Mouse (Mus musculus) cerebellum, adult 9-10 months (tissue): ENCODE measurements around the gene Dact3.

Source experiments
- DNase-seq: peaks from one replicate; pipeline ENCODE4 v3.0.0; 2022

Dact3 gene

GRCm38 (mm10) chr7:16894279-16894678 is 19.2 kb downstream of the Dact3 start:
- no peak for DNase-seq

DNA sequence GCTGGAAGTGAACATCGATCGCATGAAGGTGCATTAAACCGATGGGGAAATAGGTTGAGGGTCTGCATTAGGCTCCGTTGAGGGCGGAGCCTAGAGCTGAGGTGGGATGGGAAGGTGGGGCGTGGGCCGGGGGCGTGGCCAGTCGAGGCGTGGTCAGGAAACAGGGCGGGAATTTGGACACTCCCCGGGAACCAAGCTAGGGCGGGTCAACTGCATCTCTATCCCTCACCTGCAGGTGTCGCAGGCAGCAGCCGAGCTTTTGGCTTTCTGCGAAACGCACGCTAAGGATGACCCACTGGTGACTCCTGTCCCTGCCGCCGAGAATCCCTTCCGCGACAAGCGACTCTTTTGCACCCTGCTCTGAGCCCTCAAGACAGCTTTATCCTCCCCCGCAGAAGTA is 19.9 kb downstream of the Dact3 start:
- peak; percentile 89 for DNase-seq

DNA sequence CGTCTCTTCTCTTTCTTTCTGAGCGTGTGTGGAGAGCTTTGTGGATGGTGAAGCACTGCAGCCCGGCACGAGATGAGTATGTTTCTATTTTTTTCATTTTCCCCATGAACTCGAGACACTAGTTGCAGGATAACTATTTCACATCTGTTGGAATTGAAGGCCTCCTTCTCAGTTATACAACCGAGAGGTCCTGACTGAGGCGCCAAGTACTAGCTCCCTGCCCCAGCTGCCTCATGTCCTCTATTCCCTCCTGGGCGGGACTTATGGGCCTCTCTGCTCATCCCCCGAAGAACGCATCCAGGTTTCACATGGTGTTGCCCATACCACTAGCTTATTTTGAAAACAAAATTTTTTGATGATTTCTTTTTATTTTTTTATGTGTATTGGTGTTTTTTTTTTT is 20.4 kb downstream of the Dact3 start:
- DNase-seq: no peak

- DNase-seq: no peak
These were observed 25.4 kb downstream of the Dact3 start for GRCm38 (mm10) chr7:16900526-16900925.

DNA sequence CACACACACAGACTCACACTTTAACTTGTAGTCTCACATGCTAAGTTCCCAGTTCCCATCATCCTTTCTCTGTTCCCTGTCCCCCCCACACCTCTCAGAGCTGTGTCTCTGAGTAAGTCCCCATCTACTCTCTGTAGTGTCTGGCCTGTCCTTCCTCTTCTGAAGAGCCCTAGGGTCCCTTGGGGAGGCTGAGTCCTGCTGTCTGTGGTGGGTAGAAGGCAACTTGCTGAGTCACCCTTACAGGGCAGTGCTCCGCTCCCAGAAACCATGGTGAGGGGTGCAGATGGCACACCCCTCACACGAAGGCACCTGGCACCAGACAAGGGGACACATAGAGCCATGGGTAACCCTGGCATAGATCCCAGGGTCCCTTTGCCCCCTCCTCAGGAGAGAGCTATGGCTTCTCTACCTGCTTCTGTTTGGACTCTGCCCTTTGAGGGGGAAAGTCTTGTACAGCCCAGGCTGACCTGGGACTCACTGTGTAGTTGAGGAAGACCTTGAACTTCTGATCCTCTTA is 28.4 kb downstream of the Dact3 start:
- DNase-seq: no peak

- no peak for DNase-seq
These were observed 29.1 kb downstream of the Dact3 start for GRCm38 (mm10) chr7:16904120-16904675.

DNA sequence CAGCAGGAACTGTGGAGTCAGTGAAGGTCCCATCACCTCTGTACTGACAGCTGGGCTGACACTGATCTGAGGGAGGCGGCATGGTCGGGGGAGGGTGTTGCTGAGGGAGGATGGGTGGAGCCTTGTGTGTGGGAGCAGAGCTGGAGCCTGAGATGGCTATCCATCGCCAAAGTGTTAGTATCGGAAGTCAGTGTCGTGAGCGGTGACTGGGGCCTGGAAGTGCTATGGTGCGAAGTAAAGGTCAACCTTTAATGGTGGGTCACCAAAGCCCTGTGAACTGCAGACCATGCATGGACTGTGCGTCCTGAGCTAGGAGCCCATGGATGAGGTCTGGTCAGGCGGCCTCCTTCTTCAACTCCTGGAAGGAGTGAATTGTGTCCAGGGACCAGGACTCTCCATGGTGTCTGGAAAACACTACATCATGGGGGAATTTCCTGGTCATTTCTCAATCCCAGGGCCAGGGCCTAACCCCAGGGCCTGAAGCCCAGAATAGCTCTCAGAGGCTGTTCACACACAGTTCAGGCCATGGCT is 30.4 kb downstream of the Dact3 start:
- no peak for DNase-seq

- DNase-seq: no peak
These were observed 31.2 kb downstream of the Dact3 start, which contains the start of gene Ptgir for GRCm38 (mm10) chr7:16906281-16906680. Gene Ptgir (plus strand): TSS chr7:16906490.

GRCm38 (mm10) chr7:16906889-16907559 is 31.9 kb downstream of the Dact3 start:
- no peak for DNase-seq

DNA sequence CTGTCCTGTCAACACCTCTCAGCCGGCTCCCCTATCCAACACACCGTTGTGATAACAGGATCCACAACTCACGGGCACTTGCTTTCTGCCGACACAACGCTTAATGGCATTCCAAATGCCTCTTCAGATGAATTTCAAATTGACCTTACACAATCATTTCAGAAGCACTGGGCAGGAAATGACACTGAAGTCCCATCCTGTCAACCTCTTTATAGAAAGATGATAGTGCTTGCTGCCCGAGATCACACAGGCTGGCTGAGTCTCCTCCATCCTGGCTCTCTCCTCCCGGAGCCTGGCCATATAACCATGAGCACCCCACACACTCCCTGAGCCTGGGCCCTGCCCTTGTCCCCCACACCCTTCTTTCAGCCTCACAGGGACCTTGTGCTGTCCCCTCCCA is 32.7 kb downstream of the Dact3 start:
- no peak for DNase-seq

DNA sequence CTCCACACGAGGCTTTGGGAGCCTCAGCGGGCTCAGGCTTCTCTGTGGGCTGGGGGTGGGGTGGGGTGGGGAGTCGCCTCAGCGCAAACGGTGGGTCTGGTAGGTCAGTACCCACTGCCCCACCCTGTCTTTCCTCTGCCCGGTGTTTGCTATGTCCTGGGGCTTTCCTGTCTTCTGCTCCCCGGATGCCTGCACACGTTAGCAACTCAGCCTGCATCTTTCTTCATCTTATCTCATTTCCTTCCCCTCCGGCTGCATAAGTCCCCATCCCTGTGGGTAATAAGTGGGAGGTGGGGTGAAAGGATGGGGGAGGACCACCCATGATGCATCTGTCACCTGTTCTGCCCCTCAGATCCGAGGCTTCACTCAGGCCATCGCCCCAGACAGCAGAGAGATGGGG is 33.2 kb downstream of the Dact3 start:
- DNase-seq: no peak

DNA sequence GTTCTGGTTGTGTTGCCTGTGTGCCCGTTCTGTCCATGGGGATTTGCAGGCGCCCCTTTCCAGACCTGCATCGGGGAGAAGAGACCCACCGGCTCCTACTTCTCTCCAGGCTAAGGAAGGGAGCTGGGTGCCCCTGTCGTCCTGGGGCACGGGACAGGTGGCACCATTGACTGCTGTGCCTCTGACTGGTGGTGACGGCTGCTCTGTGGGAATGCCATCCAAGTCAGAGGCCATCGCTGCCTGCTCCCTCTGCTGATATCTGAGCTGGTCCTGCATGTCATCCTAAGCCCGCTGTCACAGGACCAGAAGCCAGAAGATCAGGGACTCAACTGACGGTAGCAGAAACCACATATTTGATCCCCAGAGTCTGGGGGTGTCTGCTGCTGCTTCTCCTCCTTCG is 33.7 kb downstream of the Dact3 start:
- DNase-seq: no peak

DNA sequence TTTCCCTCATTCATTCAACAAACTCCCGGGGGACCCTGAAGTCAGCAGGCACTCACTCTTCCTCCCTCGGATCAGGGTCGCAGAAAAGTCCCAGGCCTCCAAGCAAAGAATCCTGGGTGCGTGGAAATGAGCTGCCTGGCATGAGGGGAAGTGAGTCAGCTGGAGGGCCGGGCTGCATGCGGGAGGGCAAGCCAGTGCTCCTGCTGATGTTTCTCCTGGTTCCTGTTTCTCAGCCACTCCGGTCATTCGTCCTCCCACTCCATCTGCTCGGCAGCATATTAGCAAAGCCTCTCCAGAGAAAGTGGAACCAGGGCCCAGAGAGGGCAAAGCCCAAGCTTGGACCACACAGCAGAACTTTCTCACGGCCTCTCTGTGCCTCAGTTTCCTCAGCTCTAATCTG is 34.8 kb downstream of the Dact3 start:
- DNase-seq: no peak

DNA sequence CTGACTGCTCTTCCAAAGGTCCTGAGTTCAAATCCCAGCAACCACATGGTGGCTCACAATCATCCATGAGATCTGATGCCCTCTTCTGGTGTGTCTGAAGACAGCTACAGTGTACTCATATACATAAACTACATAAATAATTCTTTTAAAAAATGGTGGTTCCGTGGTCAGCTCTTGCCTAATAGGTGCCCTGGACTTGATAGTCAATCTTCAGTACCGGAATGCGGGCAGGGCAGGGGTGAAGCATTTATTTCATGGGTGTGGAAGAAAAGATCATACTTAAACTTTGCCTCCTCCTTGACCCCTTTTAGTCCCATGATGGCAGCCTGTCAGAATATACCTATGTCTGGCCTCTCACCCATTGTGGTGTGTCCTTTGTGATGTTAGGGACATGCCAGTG is 36.8 kb downstream of the Dact3 start:
- DNase-seq: no peak

GRCm38 (mm10) chr7:16912360-16912759 is 37.2 kb downstream of the Dact3 start:
- DNase-seq: no peak

GRCm38 (mm10) chr7:16913806-16914452 is 38.8 kb downstream of the Dact3 start:
- peak; percentile 83 for DNase-seq

DNA sequence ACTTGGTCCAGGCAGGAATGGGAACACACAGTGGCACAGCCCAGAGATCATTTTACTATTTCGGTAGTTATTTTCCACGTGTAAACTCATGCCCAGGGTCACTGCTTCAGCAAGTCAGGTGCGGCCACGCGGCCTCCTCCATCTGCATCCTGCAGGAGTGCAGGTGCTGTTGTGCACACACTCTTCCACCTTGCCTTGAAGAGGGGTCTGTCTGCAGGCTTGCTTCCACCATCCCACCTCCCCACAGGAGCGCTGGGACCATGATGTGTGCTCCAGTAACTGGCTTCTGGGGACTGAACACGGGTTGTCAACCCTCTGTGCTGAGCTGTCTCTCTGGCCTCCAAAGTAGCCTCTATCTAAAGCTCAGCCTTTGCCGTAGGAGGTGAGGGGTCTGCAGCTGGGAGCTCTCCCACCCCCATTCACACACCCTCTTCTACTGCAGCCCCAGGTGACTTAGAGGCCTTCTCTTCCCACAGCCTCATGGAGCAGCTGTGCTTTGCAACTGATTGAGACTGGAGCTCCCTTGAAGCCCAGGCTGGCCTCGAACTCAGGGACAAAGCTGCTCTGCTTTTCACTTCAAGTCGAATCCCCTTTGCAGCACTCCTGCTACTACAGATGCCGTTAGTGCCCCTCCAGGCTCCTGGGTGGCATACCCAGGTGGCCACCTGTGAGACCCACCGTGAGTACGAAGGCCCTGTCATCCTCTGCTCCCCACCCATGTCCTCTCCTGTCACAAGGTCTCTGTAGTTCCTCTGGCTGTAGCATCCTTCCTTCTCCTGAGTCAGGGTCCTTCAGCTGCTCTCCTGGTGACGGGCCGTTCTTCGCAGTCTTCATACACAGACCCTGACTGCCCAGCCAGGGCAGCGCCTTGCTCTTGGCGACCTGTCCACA is 39.6 kb downstream of the Dact3 start:
- peak; percentile 44 for DNase-seq

DNA sequence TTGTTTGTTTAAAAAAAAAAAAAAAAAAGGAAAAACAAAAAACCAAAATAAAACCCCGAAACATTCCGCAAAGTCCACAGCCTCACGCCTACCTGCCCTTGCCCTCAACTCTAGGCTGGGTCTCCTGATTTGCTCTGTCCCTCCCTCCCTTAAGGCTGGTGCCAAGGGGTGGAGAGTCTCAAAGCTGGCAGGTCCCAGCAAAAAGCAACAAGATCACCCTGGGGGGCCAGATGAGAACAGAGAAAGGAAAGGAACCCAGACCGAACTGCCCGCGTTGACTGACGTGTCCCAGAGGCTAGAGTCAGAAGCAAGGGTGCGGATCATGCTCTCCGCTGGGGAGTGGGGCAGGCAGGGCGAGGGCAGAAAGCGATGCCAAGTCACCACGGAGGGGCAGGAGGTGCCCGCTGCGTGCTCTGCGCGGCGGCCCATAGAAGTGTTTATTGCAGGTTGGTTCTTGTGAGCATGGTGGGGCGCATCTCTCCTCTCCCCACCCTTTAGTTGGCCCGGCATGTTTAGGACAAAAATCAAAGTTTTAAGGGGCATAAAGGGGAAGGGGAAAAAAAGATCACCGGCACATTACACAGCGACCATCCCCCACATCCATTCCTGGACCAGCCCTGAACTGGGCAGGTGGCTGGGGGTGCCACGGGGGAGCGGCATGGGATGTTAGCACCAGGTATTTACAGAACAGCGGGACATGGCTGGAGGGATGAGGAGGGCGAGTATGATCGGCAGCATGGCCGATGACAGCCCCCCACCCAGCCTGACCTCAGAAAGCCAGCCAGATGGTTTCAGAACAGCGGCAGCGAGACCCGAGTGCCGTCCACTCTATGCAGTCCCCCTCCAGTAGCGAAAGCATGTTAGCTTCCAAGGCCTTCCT is 40.6 kb downstream of the Dact3 start:
- DNase-seq: peak; percentile 66

- peak; percentile 66 for DNase-seq
These were observed 41.5 kb downstream of the Dact3 start for GRCm38 (mm10) chr7:16916342-16917265.

GRCm38 (mm10) chr7:16917447-16917846 is 42.3 kb downstream of the Dact3 start:
- DNase-seq: peak; percentile 47

- peak; percentile 67 for DNase-seq
These were observed 42.9 kb downstream of the Dact3 start for GRCm38 (mm10) chr7:16918014-16918413.
